ENCODE assay signal across 12 mouse cellular contexts in the genomic region with DNA sequence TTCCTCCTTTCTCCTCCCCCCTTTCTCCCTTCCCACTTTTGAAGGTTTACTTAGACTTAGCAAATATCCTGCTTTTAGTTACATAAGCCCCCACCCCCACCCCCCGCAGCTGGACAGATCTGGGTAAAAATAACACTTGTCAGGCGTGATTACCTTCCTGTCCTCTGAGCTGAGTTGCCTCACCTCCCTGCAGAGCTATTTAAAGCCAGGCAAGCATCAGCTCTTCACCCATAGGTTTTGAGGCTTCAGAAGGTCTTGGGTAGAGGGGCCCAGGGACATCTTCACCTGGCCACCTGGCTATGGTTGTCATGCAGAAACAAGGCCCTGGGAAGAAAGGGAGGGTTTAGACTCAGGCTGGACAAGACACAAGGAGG. TPM values are rescaled to one million over a fixed set of nuclear protein-coding genes. Genes with fewer than 3 reads are reported as not detected.
DNase-seq lines count a peak whose midpoint lies in the region; ATAC-seq and TF ChIP-seq lines count a peak whose summit lies in the region.
"Had no signal": no experiment of that assay in that cellular context is flagged by ENCODE, and none has a peak within 500 bp of the region (broad histone marks: within the 10 kb centered on the region; RNA-seq: fewer than 3 reads in every experiment).

No protein-coding gene starts in this region.

- no peak overlapping the region for H3K9ac ChIP-seq in forebrain, embryonic 14.5 days (ENCODE audit: low read length)
- no peak overlapping the region for H3K9ac ChIP-seq in forebrain, embryonic 12.5 days
- H3K9ac ChIP-seq in hindbrain, embryonic 14.5 days = no peak overlapping the region
- H3K9ac ChIP-seq in hindbrain, embryonic 13.5 days = no peak overlapping the region
- no peak overlapping the region for H3K9ac ChIP-seq in midbrain, embryonic 12.5 days (replicated peaks)
- H3K9ac ChIP-seq in midbrain, postnatal 0 days (replicated peaks; ENCODE audit: low read length, poor library complexity, severe bottlenecking) = no peak overlapping the region
- H3K9ac ChIP-seq: hindbrain, embryonic 15.5 days; limb, embryonic 15.5 days had no signal

- no peak overlapping the region for H3K27ac ChIP-seq in forebrain, embryonic 14.5 days (ENCODE audit: low read depth, low read length)
- H3K27ac ChIP-seq in forebrain, embryonic 12.5 days = no peak overlapping the region
- H3K27ac ChIP-seq in hindbrain, embryonic 14.5 days = no peak overlapping the region
- no peak overlapping the region for H3K27ac ChIP-seq in hindbrain, embryonic 13.5 days
- H3K27ac ChIP-seq in midbrain, embryonic 12.5 days (replicated peaks) = no peak overlapping the region
- H3K27ac ChIP-seq in midbrain, postnatal 0 days (ENCODE audit: low read depth, low read length) = no peak overlapping the region
- H3K27ac ChIP-seq: hindbrain, embryonic 15.5 days; limb, embryonic 15.5 days had no signal

- H3K36me3 ChIP-seq in forebrain, embryonic 14.5 days (ENCODE audit: control insufficient read depth, insufficient read depth, low read length) = no peaks in the 10 kb centered on the region
- no peaks in the 10 kb centered on the region for H3K36me3 ChIP-seq in forebrain, embryonic 12.5 days (replicated peaks)
- no peaks in the 10 kb centered on the region for H3K36me3 ChIP-seq in hindbrain, embryonic 14.5 days (replicated peaks; ENCODE audit: control insufficient read depth, insufficient read depth)
- H3K36me3 ChIP-seq in hindbrain, embryonic 13.5 days = no peaks in the 10 kb centered on the region
- H3K36me3 ChIP-seq in midbrain, embryonic 12.5 days = no peaks in the 10 kb centered on the region
- H3K36me3 ChIP-seq in midbrain, postnatal 0 days (ENCODE audit: insufficient read depth, low read length) = no peaks in the 10 kb centered on the region
- H3K36me3 ChIP-seq: hindbrain, embryonic 15.5 days; limb, embryonic 15.5 days had no signal

- peak; percentile 18; the same call in 1 of the 2 replicates for ATAC-seq in forebrain, embryonic 14.5 days
- ATAC-seq in forebrain, embryonic 12.5 days (ENCODE audit: low FRiP score) = no peak
- peak; percentile 24; the same call in 1 of the 2 replicates for ATAC-seq in hindbrain, embryonic 14.5 days (ENCODE audit: low FRiP score)
- no peak for ATAC-seq in hindbrain, embryonic 13.5 days (ENCODE audit: low FRiP score)
- peak; percentile 16; the same call in 1 of the 2 replicates for ATAC-seq in midbrain, embryonic 12.5 days (ENCODE audit: low FRiP score, low read depth)
- ATAC-seq in midbrain, postnatal 0 days (ENCODE audit: low FRiP score) = no peak

- no peak overlapping the region for H3K4me2 ChIP-seq in forebrain, embryonic 14.5 days (ENCODE audit: low read length)
- H3K4me2 ChIP-seq in forebrain, embryonic 12.5 days = no peak overlapping the region
- no peak overlapping the region for H3K4me2 ChIP-seq in hindbrain, embryonic 14.5 days (replicated peaks)
- H3K4me2 ChIP-seq in hindbrain, embryonic 13.5 days = no peak overlapping the region
- no peak overlapping the region for H3K4me2 ChIP-seq in midbrain, embryonic 12.5 days (replicated peaks)
- H3K4me2 ChIP-seq in midbrain, postnatal 0 days (ENCODE audit: low read depth, low read length, poor library complexity, severe bottlenecking) = no peak overlapping the region
- H3K4me2 ChIP-seq: hindbrain, embryonic 15.5 days; limb, embryonic 15.5 days had no signal

- no peaks in the 10 kb centered on the region for H3K9me3 ChIP-seq in forebrain, embryonic 14.5 days (replicated peaks; ENCODE audit: control insufficient read depth, low read length)
- no peaks in the 10 kb centered on the region for H3K9me3 ChIP-seq in forebrain, embryonic 12.5 days
- H3K9me3 ChIP-seq in hindbrain, embryonic 14.5 days (ENCODE audit: control insufficient read depth, low read length) = no peaks in the 10 kb centered on the region
- H3K9me3 ChIP-seq in hindbrain, embryonic 13.5 days = no peaks in the 10 kb centered on the region
- no peaks in the 10 kb centered on the region for H3K9me3 ChIP-seq in midbrain, embryonic 12.5 days
- H3K9me3 ChIP-seq in midbrain, postnatal 0 days (ENCODE audit: low read length) = no peaks in the 10 kb centered on the region
- H3K9me3 ChIP-seq: hindbrain, embryonic 15.5 days; limb, embryonic 15.5 days had no signal

- H3K27me3 ChIP-seq in forebrain, embryonic 14.5 days (replicated peaks; ENCODE audit: control insufficient read depth, insufficient read depth, low read length) = no peaks in the 10 kb centered on the region
- peaks cover 14% of the 10 kb centered on the region for H3K27me3 ChIP-seq in forebrain, embryonic 12.5 days
- no peaks in the 10 kb centered on the region for H3K27me3 ChIP-seq in hindbrain, embryonic 14.5 days (ENCODE audit: control insufficient read depth, insufficient read depth, low read length)
- 0 out of 2 replicates have a peak, but pooled peaks cover 9% of the 10 kb centered on the region for H3K27me3 ChIP-seq in hindbrain, embryonic 13.5 days
- peaks cover 8% of the 10 kb centered on the region; the same call in 1 of the 2 replicates for H3K27me3 ChIP-seq in midbrain, embryonic 12.5 days
- no peaks in the 10 kb centered on the region for H3K27me3 ChIP-seq in midbrain, postnatal 0 days (ENCODE audit: insufficient read depth, low read length)
- H3K27me3 ChIP-seq: hindbrain, embryonic 15.5 days had no signal

- H3K4me1 ChIP-seq in forebrain, embryonic 14.5 days (ENCODE audit: control insufficient read depth, insufficient read depth, low read length) = peaks cover 4% of the 10 kb centered on the region; the same call in 1 of the 2 replicates
- no peaks in the 10 kb centered on the region for H3K4me1 ChIP-seq in forebrain, embryonic 12.5 days
- H3K4me1 ChIP-seq in hindbrain, embryonic 14.5 days (replicated peaks; ENCODE audit: control insufficient read depth, insufficient read depth, low read length) = no peaks in the 10 kb centered on the region
- peaks cover 15% of the 10 kb centered on the region; the same call in 1 of the 2 replicates for H3K4me1 ChIP-seq in hindbrain, embryonic 13.5 days (replicated peaks)
- H3K4me1 ChIP-seq in midbrain, embryonic 12.5 days = no peaks in the 10 kb centered on the region
- 0 out of 2 replicates have a peak, but pooled peaks cover 3% of the 10 kb centered on the region for H3K4me1 ChIP-seq in midbrain, postnatal 0 days (ENCODE audit: insufficient read depth, low read length)
- H3K4me1 ChIP-seq: limb, embryonic 15.5 days had no signal

- no peak for TF ChIP-seq CTCF in midbrain, postnatal 0 days (IDR thresholded peaks at IDR 0.05)

- no peak overlapping the region for H3K4me3 ChIP-seq in forebrain, embryonic 14.5 days (ENCODE audit: low read depth, low read length)
- no peak overlapping the region for H3K4me3 ChIP-seq in forebrain, embryonic 12.5 days (replicated peaks)
- H3K4me3 ChIP-seq in hindbrain, embryonic 14.5 days (replicated peaks; ENCODE audit: low read length) = no peak overlapping the region
- no peak overlapping the region for H3K4me3 ChIP-seq in hindbrain, embryonic 13.5 days
- H3K4me3 ChIP-seq in midbrain, embryonic 12.5 days = no peak overlapping the region
- H3K4me3 ChIP-seq in midbrain, postnatal 0 days (ENCODE audit: low read depth, low read length) = no peak overlapping the region
- H3K4me3 ChIP-seq: hindbrain, embryonic 15.5 days; limb, embryonic 15.5 days had no signal

- WGBS in forebrain, embryonic 14.5 days = 23% methylated on average over 2 of the region's 2 CpGs
- WGBS in forebrain, embryonic 12.5 days = 29% methylated on average over 2 of the region's 2 CpGs
- WGBS in hindbrain, embryonic 14.5 days = 32% methylated on average over 2 of the region's 2 CpGs
- 23% methylated on average over 2 of the region's 2 CpGs for WGBS in hindbrain, embryonic 13.5 days
- WGBS in midbrain, embryonic 12.5 days = 23% methylated on average over 2 of the region's 2 CpGs
- WGBS in midbrain, postnatal 0 days = 33% methylated on average over 2 of the region's 2 CpGs

- no peak for DNase-seq in forebrain, embryonic 14.5 days (ENCODE audit: low spot score)
- no peak for DNase-seq in hindbrain, embryonic 14.5 days (ENCODE audit: low spot score)
- no peak for DNase-seq in midbrain, postnatal 0 days (ENCODE audit: low spot score)
- DNase-seq in R1 (ENCODE audit: low read depth, low spot score) = peak; percentile 8
- DNase-seq in testis, postnatal 14 days (ENCODE audit: low spot score) = no peak

RNA-seq across cellular contexts. Expression of a gene that starts 20.2 kb away (rescaled TPM):
- polyA plus RNA-seq in forebrain, embryonic 14.5 days (2014; fragmentation: Nextera tagmentation; extraction: Ambion mirVana) = 1.1 and 1.2 TPM in 2 replicates
- polyA plus RNA-seq in forebrain, embryonic 12.5 days (2016; fragmentation: Nextera tagmentation; extraction: Ambion mirVana) = 0.57 and 0.81 TPM in 2 replicates
- polyA plus RNA-seq in hindbrain, embryonic 14.5 days (2014; fragmentation: Nextera tagmentation; extraction: Ambion mirVana) = 3.0 and 3.1 TPM in 2 replicates
- 2.0 and 2.8 TPM in 2 replicates for polyA plus RNA-seq in hindbrain, embryonic 13.5 days (2015; fragmentation: Nextera tagmentation; extraction: Ambion mirVana)
- polyA plus RNA-seq in midbrain, embryonic 12.5 days (2016; fragmentation: Nextera tagmentation; extraction: Ambion mirVana) = 0.67 and 0.78 TPM in 2 replicates
- total RNA-seq in midbrain, postnatal 0 days (2014; rRNA removed) = 4.2 and 4.4 TPM in 2 replicates
- polyA plus RNA-seq in midbrain, postnatal 0 days (2015; fragmentation: Nextera tagmentation; extraction: Ambion mirVana) = 4.5 and 4.6 TPM in 2 replicates
- total RNA-seq: monocyte, adult 5-6 weeks; neutrophil, adult 5-6 weeks had no signal

Comparison
In these comparisons a context has a peak if more than half of its experiments do, and no peak if none do; other contexts are left out.
1. ATAC-seq: peak in forebrain, embryonic 14.5 days (single experiment), hindbrain, embryonic 14.5 days (single experiment) and midbrain, embryonic 12.5 days (single experiment); none in forebrain, embryonic 12.5 days (single experiment), hindbrain, embryonic 13.5 days (single experiment) and midbrain, postnatal 0 days (single experiment).